Mouse (Mus musculus) heart, adult 2 months (tissue): ENCODE measurements around the gene Pawr. TPM values are rescaled to one million over a fixed set of nuclear protein-coding genes. Genes with fewer than 3 reads are reported as not detected.

ENCODE experiments used
- DNase-seq, 2 experiments: peaks; one replicate each; pipeline ENCODE4 v3.0.0; 2021
- H3K27ac ChIP-seq: fragments of 200-600 bp; 2 replicates; pipeline ENCODE4 v1.8.1; 2022
- H3K27me3 ChIP-seq: fragments of 200-500 bp; 2 replicates; pipeline ENCODE4 v1.6.1; 2012; ENCODE audit warnings: mild to moderate bottlenecking, low read length, inconsistent platforms, mixed read lengths; ENCODE audit not compliant: control insufficient read depth, insufficient read depth
- H3K36me3 ChIP-seq: fragments of 200-500 bp; 2 replicates; pipeline ENCODE4 v1.6.1; 2012; ENCODE audit warnings: low read length, inconsistent platforms; ENCODE audit not compliant: control insufficient read depth, insufficient read depth
- H3K4me1 ChIP-seq: fragments of 200-500 bp; 2 replicates; pipeline ENCODE4 v1.6.1; 2011; ENCODE audit warnings: low read length; ENCODE audit not compliant: control insufficient read depth, insufficient read depth
- H3K4me3 ChIP-seq: fragments of 200-600 bp; 2 replicates; pipeline ENCODE4 v1.8.1; 2022
- H3K79me2 ChIP-seq: fragments of 200-500 bp; replicated peaks from 2 replicates; pipeline ENCODE4 v1.6.1; 2012; ENCODE audit warnings: mild to moderate bottlenecking, inconsistent platforms, low read length, moderate library complexity, mixed read lengths; ENCODE audit not compliant: control insufficient read depth, insufficient read depth
- H3K9ac ChIP-seq: fragments of 200-500 bp; 2 replicates; pipeline ENCODE4 v1.6.1; 2012; ENCODE audit warnings: low read depth, mild to moderate bottlenecking, control low read depth, inconsistent platforms, low read length, mixed read lengths
- CTCF ChIP-seq: fragments of 200-600 bp; IDR thresholded peaks from 2 replicates; pipeline ENCODE4 v1.8.1; 2022; ENCODE audit warnings: antibody characterized with exemption, mild to moderate bottlenecking, moderate library complexity
- EP300 ChIP-seq: fragments of 200-500 bp; IDR thresholded peaks from 2 replicates; pipeline ENCODE4 v1.6.1; 2011; ENCODE audit warnings: low read depth, low read length, control low read depth; ENCODE audit not compliant: insufficient read depth
- POLR2A ChIP-seq: fragments of 200-500 bp; IDR thresholded peaks from 2 replicates; pipeline ENCODE4 v1.6.1; 2011; ENCODE audit warnings: mild to moderate bottlenecking, low read depth, low read length, control low read depth; ENCODE audit not compliant: insufficient read depth
- WGBS: fragments of 180-500 bp; shearing (Covaris S2); methylation state at CpG from one replicate; pipeline ENCODE4 v1.1.7; 2018; 5-methylcytosine and 5-hydroxymethylcytosine counted together
- intact Hi-C: fragments of 180-260 bp; cut with DNase I; formaldehyde crosslinking; loops from one replicate; pipeline ENCODE4 v1.15.1; 2025
- polyA plus RNA-seq: library from polyadenylated mRNA; depleted of rRNA; stranded (reverse); fragments of >200 nt; gene quantifications from 2 replicates; pipeline ENCODE4 v1.2.3, GENCODE M21; 2012
- total RNA-seq, 2 experiments: library from RNA; stranded (reverse); gene quantifications; 2 replicates each; pipeline ENCODE4 v1.2.3; 2021

Pawr gene
- total and polyA plus RNA-seq, 3 experiments = 2.0 to 3.5 (median 2.5) TPM

- Histone ChIP-seq H3K79me2 (no peaks in the 10 kb centered on the region), H3K4me1 (no peaks in the 10 kb centered on the region), H3K4me3 (no peak overlapping the region), H3K27me3 (no peaks in the 10 kb centered on the region), H3K36me3 (no peaks in the 10 kb centered on the region), H3K9ac (no peak overlapping the region), H3K27ac (no peak overlapping the region)
- TF ChIP-seq EP300 = no peak
- TF ChIP-seq CTCF = no peak
- no peak for TF ChIP-seq POLR2A
- no peak for DNase-seq
- WGBS = 52% methylated on average over 6 of the region's 6 CpGs
- intact Hi-C loops = no loop called here
Measured at GRCm38 (mm10) chr10:108409529-108409928, 77.6 kb downstream of the Pawr start.

GRCm38 (mm10) chr10:108414936-108415635, 83.2 kb downstream of the Pawr start:
- H3K4me1 ChIP-seq = no peaks in the 10 kb centered on the region
- TF ChIP-seq POLR2A = no peak
- TF ChIP-seq CTCF = no peak
- TF ChIP-seq EP300 = no peak
- WGBS = 89% methylated on average over 14 of the region's 14 CpGs
- intact Hi-C loops = loop anchor here (5.0 kb wide), 1 partner anchor 73 kb away; no protein-coding TSS in a partner anchor
- DNase-seq = no peak
- H3K27me3 ChIP-seq = no peaks in the 10 kb centered on the region
- no peaks in the 10 kb centered on the region for H3K79me2 ChIP-seq
- no peak overlapping the region for H3K27ac ChIP-seq
- no peaks in the 10 kb centered on the region for H3K36me3 ChIP-seq
- H3K4me3 ChIP-seq = no peak overlapping the region
- no peak overlapping the region for H3K9ac ChIP-seq

GRCm38 (mm10) chr10:108417448-108417847, 85.5 kb downstream of the Pawr start:
- no peak for TF ChIP-seq CTCF
- TF ChIP-seq EP300 = no peak
- TF ChIP-seq POLR2A = no peak
- intact Hi-C loops = loop anchor here (5.0 kb wide), 1 partner anchor 75 kb away; no protein-coding TSS in a partner anchor
- Histone ChIP-seq H3K79me2 (no peaks in the 10 kb centered on the region), H3K4me1 (no peaks in the 10 kb centered on the region), H3K9ac (no peak overlapping the region), H3K27me3 (no peaks in the 10 kb centered on the region), H3K36me3 (no peaks in the 10 kb centered on the region), H3K4me3 (no peak overlapping the region), H3K27ac (no peak overlapping the region)
- 70% methylated on average over 5 of the region's 5 CpGs for WGBS
- DNase-seq = no peak

GRCm38 (mm10) chr10:108430553-108430952, 98.6 kb downstream of the Pawr start:
- DNase-seq = no peak
- H3K4me1 ChIP-seq = no peaks in the 10 kb centered on the region
- WGBS = 88% methylated on average over 10 of the region's 10 CpGs
- no peaks in the 10 kb centered on the region for H3K36me3 ChIP-seq
- H3K4me3 ChIP-seq = no peak overlapping the region
- H3K9ac ChIP-seq = no peak overlapping the region
- intact Hi-C loops = loop anchor here (10.0 kb wide), 1 partner anchor 626 kb away; no protein-coding TSS in a partner anchor
- no peak for TF ChIP-seq CTCF
- no peak for TF ChIP-seq EP300
- TF ChIP-seq POLR2A = no peak
- H3K79me2 ChIP-seq = no peaks in the 10 kb centered on the region
- H3K27ac ChIP-seq = no peak overlapping the region
- no peaks in the 10 kb centered on the region for H3K27me3 ChIP-seq

GRCm38 (mm10) chr10:108432194-108432593, 100.3 kb downstream of the Pawr start:
- no peaks in the 10 kb centered on the region for H3K79me2 ChIP-seq
- no peak overlapping the region for H3K4me3 ChIP-seq
- WGBS = 56% methylated on average over 10 of the region's 10 CpGs
- H3K27me3 ChIP-seq = no peaks in the 10 kb centered on the region
- no peaks in the 10 kb centered on the region for H3K36me3 ChIP-seq
- no peak overlapping the region for H3K9ac ChIP-seq
- H3K27ac ChIP-seq = no peak overlapping the region
- no peaks in the 10 kb centered on the region for H3K4me1 ChIP-seq
- DNase-seq = no peak
- TF ChIP-seq CTCF (no peak), EP300 (no peak), POLR2A (no peak)
- intact Hi-C loops = loop anchor here (10.0 kb wide), 1 partner anchor 627 kb away; no protein-coding TSS in a partner anchor

- Histone ChIP-seq H3K9ac (no peak overlapping the region), H3K36me3 (no peaks in the 10 kb centered on the region), H3K79me2 (no peaks in the 10 kb centered on the region), H3K4me3 (no peak overlapping the region), H3K27ac (no peak overlapping the region), H3K4me1 (no peaks in the 10 kb centered on the region), H3K27me3 (no peaks in the 10 kb centered on the region)
- no peak for TF ChIP-seq EP300
- TF ChIP-seq POLR2A = no peak
- no peak for TF ChIP-seq CTCF
- 16% methylated on average over 15 of the region's 15 CpGs for WGBS
- intact Hi-C loops = loop anchor here (10.0 kb wide), 1 partner anchor 629 kb away; no protein-coding TSS in a partner anchor
- DNase-seq = no peak
Measured at GRCm38 (mm10) chr10:108433976-108434375, 102.1 kb downstream of the Pawr start.
